Mouse (Mus musculus) lung, adult 2 months (tissue): ENCODE measurements around the gene Gm6164.
"Not testable (repeated sequence)": the region's sequence is repeated elsewhere in the genome, so short reads cannot be mapped to it uniquely, and the experiment has no call there.

Experiments
- CTCF ChIP-seq: fragments of 200-500 bp; IDR thresholded peaks from 2 replicates; pipeline ENCODE4 v1.5.1; 2011; ENCODE audit warnings: mild to moderate bottlenecking, low read length, control low read depth; ENCODE audit not compliant: insufficient read depth
- POLR2A ChIP-seq: fragments of 200-500 bp; IDR thresholded peaks from 2 replicates; pipeline ENCODE4 v1.6.1; 2011; ENCODE audit warnings: low read depth, mild to moderate bottlenecking, control low read depth, low read length, borderline replicate concordance; ENCODE audit errors: extremely low read depth

DNA sequence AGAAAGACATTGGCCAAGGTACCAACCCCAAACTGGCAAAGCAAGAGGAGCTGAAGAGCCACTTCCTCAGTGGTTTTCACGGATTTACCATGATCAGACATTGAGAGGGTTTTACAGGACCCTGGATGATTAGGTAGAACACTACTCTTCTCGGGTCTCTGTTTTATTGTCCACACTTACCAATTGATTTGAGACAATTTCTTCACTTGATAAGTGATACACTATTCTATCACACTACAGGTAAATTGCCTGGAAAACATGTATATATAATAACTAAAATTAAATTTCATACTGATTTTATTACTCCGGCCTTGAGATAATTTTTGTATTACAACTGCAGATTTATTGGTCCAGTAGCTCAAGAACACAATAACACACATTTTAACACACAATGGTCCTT, 37.1 kb downstream of the Gm6164 start, which contains the start of gene Vmn1r94:
- not testable (repeated sequence) for TF ChIP-seq CTCF, POLR2A
